Mouse (Mus musculus) neural tube, embryonic 15.5 days (tissue): ENCODE measurements around the gene Sh3yl1. TPM values are rescaled to one million over a fixed set of nuclear protein-coding genes. Genes with fewer than 3 reads are reported as not detected.

Experiments used
- ATAC-seq: fragments of 200-750 bp; cut with Nextera tagmentation; 2 replicates; pipeline ENCODE4 v1.8.0; 2017; ENCODE audit warnings: mild to moderate bottlenecking, moderate TSS enrichment, moderate library complexity; ENCODE audit not compliant: low FRiP score
- H3K27ac ChIP-seq: fragments of 300-500 bp; sonication (generic); replicated peaks from 2 replicates; pipeline ENCODE4 v1.5.1; 2015; ENCODE audit warnings: mild to moderate bottlenecking, inconsistent platforms
- H3K27me3 ChIP-seq: fragments of 300-500 bp; sonication (generic); replicated peaks from 2 replicates; pipeline ENCODE4 v1.6.1; 2015; ENCODE audit warnings: inconsistent platforms
- H3K36me3 ChIP-seq: fragments of 300-500 bp; sonication (generic); 2 replicates; pipeline ENCODE4 v1.6.1; 2015; ENCODE audit warnings: inconsistent platforms
- H3K4me1 ChIP-seq: fragments of 300-500 bp; sonication (generic); 2 replicates; pipeline ENCODE4 v1.6.1; 2015; ENCODE audit warnings: inconsistent platforms
- H3K4me2 ChIP-seq: fragments of 300-500 bp; sonication (generic); 2 replicates; pipeline ENCODE4 v1.6.1; 2015; ENCODE audit warnings: inconsistent platforms, mild to moderate bottlenecking, moderate library complexity
- H3K4me3 ChIP-seq: fragments of 300-500 bp; sonication (generic); replicated peaks from 2 replicates; pipeline ENCODE4 v1.5.1; 2015; ENCODE audit warnings: mild to moderate bottlenecking, inconsistent platforms
- H3K9ac ChIP-seq: fragments of 300-500 bp; sonication (generic); replicated peaks from 2 replicates; pipeline ENCODE4 v1.6.1; 2015; ENCODE audit warnings: mild to moderate bottlenecking, inconsistent platforms
- H3K9me3 ChIP-seq: fragments of 300-500 bp; sonication (generic); replicated peaks from 2 replicates; pipeline ENCODE4 v1.6.1; 2016; ENCODE audit warnings: inconsistent platforms
- WGBS: fragments of 180-500 bp; shearing (Covaris S2); methylation state at CpG from one replicate; pipeline ENCODE4 v1.1.7; 2015; ENCODE audit warnings: mixed read lengths; 5-methylcytosine and 5-hydroxymethylcytosine counted together
- polyA plus RNA-seq: library from polyadenylated mRNA; unstranded; fragments of >200 nt; fragmentation: Nextera tagmentation; extraction: Ambion mirVana; gene quantifications from 2 replicates; pipeline ENCODE4 v1.2.1, GENCODE M21; 2015

Sh3yl1 gene
- polyA plus RNA-seq, result 44.7 and 48.6 TPM in 2 replicates

GRCm38 (mm10) chr12:30911261-30912047 is at the start of gene Sh3yl1, which contains the start of gene Acp1:
TSS of gene Sh3yl1 (plus strand) at chr12:30911668.
TSS of gene Acp1 (minus strand) at chr12:30911589.
- Histone ChIP-seq H3K9ac (peak within 1 kb of the TSS; percentile 72), H3K27ac (peak within 1 kb of the TSS; percentile 75), H3K4me2 (peak within 1 kb of the TSS; percentile 89), H3K9me3 (no peaks in the 10 kb centered on the region), H3K36me3 (no peaks in the 10 kb centered on the region), H3K4me3 (peak within 1 kb of the TSS; percentile 61), H3K4me1 (peaks cover 31% of the 10 kb centered on the region), H3K27me3 (no peaks in the 10 kb centered on the region)
- WGBS, result under 1% methylated on average over 52 of the region's 52 CpGs
- ATAC-seq, result peak; percentile 99

- H3K27ac ChIP-seq, result no peak overlapping the region
- no peak overlapping the region for H3K4me3 ChIP-seq
- H3K9ac ChIP-seq, result no peak overlapping the region
- H3K27me3 ChIP-seq, result no peaks in the 10 kb centered on the region
- no peak for ATAC-seq
- no peaks in the 10 kb centered on the region for H3K9me3 ChIP-seq
- H3K4me2 ChIP-seq, result no peak overlapping the region
- 59% methylated on average over 2 of the region's 2 CpGs for WGBS
- H3K36me3 ChIP-seq, result no peaks in the 10 kb centered on the region
- H3K4me1 ChIP-seq, result no peaks in the 10 kb centered on the region
These were observed 47.1 kb upstream of the Sh3yl1 start for GRCm38 (mm10) chr12:30864347-30864746.

GRCm38 (mm10) chr12:30865781-30866180 is 45.7 kb upstream of the Sh3yl1 start:
- no peak for ATAC-seq
- no peak overlapping the region for H3K9ac ChIP-seq
- H3K4me2 ChIP-seq, result no peak overlapping the region
- H3K27me3 ChIP-seq, result no peaks in the 10 kb centered on the region
- no peaks in the 10 kb centered on the region for H3K36me3 ChIP-seq
- no peaks in the 10 kb centered on the region for H3K4me1 ChIP-seq
- H3K27ac ChIP-seq, result no peak overlapping the region
- no peaks in the 10 kb centered on the region for H3K9me3 ChIP-seq
- no peak overlapping the region for H3K4me3 ChIP-seq
- WGBS, result 88% methylated on average over 4 of the region's 4 CpGs

GRCm38 (mm10) chr12:30879447-30879846 is 32.0 kb upstream of the Sh3yl1 start:
- Histone ChIP-seq H3K4me3 (no peak overlapping the region), H3K4me1 (peaks cover 10% of the 10 kb centered on the region), H3K27ac (no peak overlapping the region), H3K4me2 (no peak overlapping the region), H3K27me3 (peaks cover 29% of the 10 kb centered on the region), H3K36me3 (no peaks in the 10 kb centered on the region), H3K9me3 (no peaks in the 10 kb centered on the region), H3K9ac (no peak overlapping the region)
- 73% methylated on average over 6 of the region's 6 CpGs for WGBS
- ATAC-seq, result no peak

- Histone ChIP-seq H3K4me1 (peaks cover 17% of the 10 kb centered on the region), H3K4me3 (peak overlapping the region; percentile 52), H3K9me3 (no peaks in the 10 kb centered on the region), H3K36me3 (no peaks in the 10 kb centered on the region), H3K9ac (peak overlapping the region; percentile 17), H3K27ac (no peak overlapping the region), H3K4me2 (peak overlapping the region; percentile 92), H3K27me3 (peaks cover 51% of the 10 kb centered on the region)
- no peak; the same call in 1 of the 2 replicates for ATAC-seq
- 13% methylated on average over 4 of the region's 4 CpGs for WGBS
These were observed 27.9 kb upstream of the Sh3yl1 start for GRCm38 (mm10) chr12:30883592-30883985.

- H3K4me2 ChIP-seq, result peak within 1 kb of the TSS; percentile 92
- no peak within 1 kb of the TSS for H3K27ac ChIP-seq
- peaks cover 17% of the 10 kb centered on the region for H3K4me1 ChIP-seq
- peak; percentile 66 for ATAC-seq
- H3K4me3 ChIP-seq, result peak within 1 kb of the TSS; percentile 52
- peak within 1 kb of the TSS; percentile 17 for H3K9ac ChIP-seq
- whole genome bisulfite sequencing, result under 1% methylated on average over 58 of the region's 58 CpGs
- H3K9me3 ChIP-seq, result no peaks in the 10 kb centered on the region
- no peaks in the 10 kb centered on the region for H3K36me3 ChIP-seq
- H3K27me3 ChIP-seq, result peaks cover 51% of the 10 kb centered on the region
These were observed 27.4 kb upstream of the Sh3yl1 start, which contains the start of gene Alkal2 for GRCm38 (mm10) chr12:30883986-30884621. TSS of gene Alkal2 (plus strand) at chr12:30884322.

- Histone ChIP-seq H3K27me3 (peaks cover 48% of the 10 kb centered on the region), H3K4me3 (peak overlapping the region; percentile 52), H3K4me1 (peaks cover 17% of the 10 kb centered on the region), H3K4me2 (peak overlapping the region; percentile 92), H3K9ac (peak overlapping the region; percentile 17), H3K36me3 (no peaks in the 10 kb centered on the region), H3K9me3 (no peaks in the 10 kb centered on the region), H3K27ac (no peak overlapping the region)
- peak; percentile 63 for ATAC-seq
- 8% methylated on average over 39 of the region's 39 CpGs for WGBS
These were observed 26.7 kb upstream of the Sh3yl1 start for GRCm38 (mm10) chr12:30884622-30885230.

GRCm38 (mm10) chr12:30885891-30886290 is 25.6 kb upstream of the Sh3yl1 start:
- Histone ChIP-seq H3K4me3 (no peak overlapping the region), H3K9ac (no peak overlapping the region), H3K9me3 (no peaks in the 10 kb centered on the region), H3K27ac (no peak overlapping the region), H3K4me1 (peaks cover 17% of the 10 kb centered on the region), H3K36me3 (no peaks in the 10 kb centered on the region), H3K27me3 (peaks cover 48% of the 10 kb centered on the region), H3K4me2 (no peak overlapping the region)
- 78% methylated on average over 6 of the region's 6 CpGs for WGBS
- no peak for ATAC-seq

GRCm38 (mm10) chr12:30888003-30888402 is 23.5 kb upstream of the Sh3yl1 start:
- Histone ChIP-seq H3K36me3 (no peaks in the 10 kb centered on the region), H3K4me2 (no peak overlapping the region), H3K9me3 (no peaks in the 10 kb centered on the region), H3K27me3 (peaks cover 35% of the 10 kb centered on the region), H3K4me3 (no peak overlapping the region), H3K4me1 (peaks cover 17% of the 10 kb centered on the region), H3K27ac (no peak overlapping the region), H3K9ac (no peak overlapping the region)
- ATAC-seq, result no peak
- 87% methylated on average over 4 of the region's 4 CpGs for WGBS

- Histone ChIP-seq H3K4me1 (peaks cover under 1% of the 10 kb centered on the region; the same call in 1 of the 2 replicates), H3K9ac (no peak overlapping the region), H3K27me3 (peaks cover 16% of the 10 kb centered on the region), H3K4me2 (no peak overlapping the region), H3K27ac (no peak overlapping the region), H3K4me3 (no peak overlapping the region), H3K9me3 (no peaks in the 10 kb centered on the region), H3K36me3 (peaks cover 8% of the 10 kb centered on the region)
- peak; percentile 73 for ATAC-seq
- 41% methylated on average over 5 of the region's 5 CpGs for WGBS
These were observed 21.4 kb upstream of the Sh3yl1 start for GRCm38 (mm10) chr12:30890067-30890466.

GRCm38 (mm10) chr12:30891438-30891837 is 20.0 kb upstream of the Sh3yl1 start:
- ATAC-seq, result no peak
- H3K27ac ChIP-seq, result no peak overlapping the region
- WGBS, result 93% methylated on average over 7 of the region's 7 CpGs
- peaks cover 3% of the 10 kb centered on the region for H3K27me3 ChIP-seq
- no peaks in the 10 kb centered on the region for H3K4me1 ChIP-seq
- H3K36me3 ChIP-seq, result peaks cover 9% of the 10 kb centered on the region
- no peaks in the 10 kb centered on the region for H3K9me3 ChIP-seq
- H3K9ac ChIP-seq, result no peak overlapping the region
- no peak overlapping the region for H3K4me2 ChIP-seq
- no peak overlapping the region for H3K4me3 ChIP-seq
